Mouse (Mus musculus): ENCODE results near the gene Tarm1. TPM values are rescaled to one million over a fixed set of nuclear protein-coding genes. Genes with fewer than 3 reads are reported as not detected.

The Tarm1 gene
- polyA plus RNA-seq, 1 experiment = not detected

- H3K79me3 ChIP-seq (ENCODE audit: low read depth) = no peaks in the 10 kb centered on the region
- no peak overlapping the region for H3K4me3 ChIP-seq (ENCODE audit: insufficient read depth, poor library complexity, severe bottlenecking)
- no peak for TF ChIP-seq MYOG (IDR thresholded peaks at IDR 0.05; ENCODE audit: control insufficient read depth, extremely low read depth, insufficient read length)
- no peaks in the 10 kb centered on the region for H3K79me2 ChIP-seq (ENCODE audit: control insufficient read depth, insufficient read depth)
- no peaks in the 10 kb centered on the region for H3K27me3 ChIP-seq (ENCODE audit: control insufficient read depth, insufficient read depth, insufficient read length)
- no peaks in the 10 kb centered on the region for H3K36me3 ChIP-seq (ENCODE audit: control insufficient read depth, insufficient read depth)
- no peak overlapping the region for H3ac ChIP-seq (ENCODE audit: control insufficient read depth, insufficient read length, low read depth)
Observed at GRCm38 (mm10) chr7:3457841-3458217, 44.6 kb downstream of the Tarm1 start.

DNA sequence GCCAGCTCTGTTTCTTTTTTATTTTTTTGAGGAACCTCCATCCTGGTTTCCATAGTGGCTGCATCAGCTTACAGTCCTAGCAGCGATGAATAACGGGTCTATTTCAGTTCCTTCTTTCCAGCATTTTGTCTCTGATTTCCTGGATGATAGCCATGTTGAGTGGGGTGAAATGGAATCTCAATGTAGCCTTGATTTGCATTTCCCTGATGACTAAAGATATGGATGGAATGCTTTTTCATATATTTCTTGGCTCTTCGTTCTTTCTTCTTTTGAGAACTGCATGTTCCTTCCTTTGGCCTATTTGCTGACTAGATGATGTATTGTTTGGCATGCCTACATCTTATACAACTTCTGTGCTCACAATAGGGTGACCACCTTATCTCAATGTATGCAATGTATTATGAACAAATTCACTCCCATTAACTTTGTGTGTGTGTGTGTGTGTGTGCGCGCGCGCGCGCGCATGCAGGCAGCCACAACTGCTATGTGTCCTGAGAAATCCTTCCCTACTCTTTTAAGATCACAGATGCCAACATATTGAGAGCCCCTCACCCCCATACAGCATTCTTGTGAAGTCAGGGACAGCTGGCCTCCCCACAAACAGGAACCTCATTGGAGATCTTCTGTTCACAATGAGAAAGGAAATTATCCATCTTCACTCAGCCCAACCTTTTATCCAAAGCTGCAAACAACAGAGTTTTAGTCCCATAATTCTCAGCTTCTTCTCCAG is 45.1 kb downstream of the Tarm1 start:
- no peaks in the 10 kb centered on the region for H3K79me3 ChIP-seq (ENCODE audit: low read depth)
- no peaks in the 10 kb centered on the region for H3K79me2 ChIP-seq (ENCODE audit: control insufficient read depth, insufficient read depth)
- H3K36me3 ChIP-seq (ENCODE audit: control insufficient read depth, insufficient read depth) = no peaks in the 10 kb centered on the region
- no peak for TF ChIP-seq USF1 (IDR thresholded peaks at IDR 0.05; ENCODE audit: low read depth)
- no peak for TF ChIP-seq MYOG (IDR thresholded peaks at IDR 0.05; ENCODE audit: control insufficient read depth, extremely low read depth, insufficient read length)
- TF ChIP-seq FOSL1 (IDR thresholded peaks at IDR 0.05; ENCODE audit: insufficient read depth, low read length, poor library complexity, severe bottlenecking) = no peak
- TF ChIP-seq MYOD1 (IDR thresholded peaks at IDR 0.05; ENCODE audit: control insufficient read depth, insufficient read length, low read depth) = no peak
- no peak for TF ChIP-seq CEBPB (IDR thresholded peaks at IDR 0.05; ENCODE audit: low read depth)
- no peak for TF ChIP-seq CTCF (IDR thresholded peaks at IDR 0.05; ENCODE audit: control insufficient read depth, insufficient read depth, insufficient read length)
- TF ChIP-seq MAX (IDR thresholded peaks at IDR 0.05) = no peak
- H3ac ChIP-seq (ENCODE audit: control insufficient read depth, insufficient read length, low read depth) = no peak overlapping the region
- H3K27me3 ChIP-seq (ENCODE audit: control insufficient read depth, insufficient read depth, insufficient read length) = no peaks in the 10 kb centered on the region
- H3K4me3 ChIP-seq (ENCODE audit: insufficient read depth, poor library complexity, severe bottlenecking) = no peak overlapping the region

GRCm38 (mm10) chr7:3453486-3454183 is 48.8 kb downstream of the Tarm1 start:
- Histone ChIP-seq H3ac (ENCODE audit: control insufficient read depth, insufficient read length, low read depth) (no peak overlapping the region), H3K27me3 (ENCODE audit: control insufficient read depth, insufficient read depth, insufficient read length) (no peaks in the 10 kb centered on the region), H3K79me2 (ENCODE audit: control insufficient read depth, insufficient read depth) (no peaks in the 10 kb centered on the region), H3K36me3 (ENCODE audit: control insufficient read depth, insufficient read depth) (no peaks in the 10 kb centered on the region), H3K4me3 (ENCODE audit: insufficient read depth, poor library complexity, severe bottlenecking) (no peak overlapping the region), H3K79me3 (ENCODE audit: low read depth) (no peaks in the 10 kb centered on the region)
- no peak for TF ChIP-seq CTCF (IDR thresholded peaks at IDR 0.05; ENCODE audit: control insufficient read depth, insufficient read depth, insufficient read length)
- TF ChIP-seq CEBPB (IDR thresholded peaks at IDR 0.05; ENCODE audit: low read depth) = no peak
- TF ChIP-seq MYOG (IDR thresholded peaks at IDR 0.05; ENCODE audit: control insufficient read depth, extremely low read depth, insufficient read length) = no peak
- no peak for TF ChIP-seq MYOD1 (IDR thresholded peaks at IDR 0.05; ENCODE audit: control insufficient read depth, insufficient read length, low read depth)
- no peak for TF ChIP-seq FOSL1 (IDR thresholded peaks at IDR 0.05; ENCODE audit: insufficient read depth, low read length, poor library complexity, severe bottlenecking)
- no peak for TF ChIP-seq USF1 (IDR thresholded peaks at IDR 0.05; ENCODE audit: low read depth)
- no peak for TF ChIP-seq MAX (IDR thresholded peaks at IDR 0.05)

DNA sequence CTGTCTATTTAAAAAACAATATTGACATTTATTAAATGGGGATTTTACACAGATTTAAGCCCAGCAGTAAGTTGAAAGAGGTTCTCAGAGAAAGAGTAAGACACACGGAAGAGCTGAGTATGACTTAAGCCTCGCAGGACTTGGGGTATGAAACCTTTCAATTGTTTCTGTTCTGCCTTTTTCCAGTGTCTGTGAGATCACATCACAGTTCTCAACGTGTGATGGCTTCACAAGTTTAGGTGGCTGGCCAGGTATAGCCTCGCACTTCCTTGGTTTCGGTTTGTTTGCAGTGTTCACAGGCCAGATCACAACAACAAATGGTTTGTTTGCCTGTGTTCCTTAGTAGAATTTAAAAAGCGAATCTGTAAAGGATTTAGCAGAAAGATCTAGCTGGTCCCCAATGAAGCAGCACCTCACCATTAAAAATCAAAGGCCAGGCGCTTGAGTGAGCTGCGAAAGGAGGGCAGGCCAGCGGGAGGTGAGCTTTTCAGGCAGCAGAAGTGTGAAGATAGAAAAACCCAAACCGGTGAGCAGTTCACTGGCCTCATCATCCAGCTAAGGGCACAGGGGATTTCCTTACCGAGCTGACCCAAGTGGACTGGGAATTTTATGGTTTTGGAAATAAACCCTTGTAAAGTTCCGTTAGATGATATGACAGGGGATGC is 49.5 kb downstream of the Tarm1 start:
- Histone ChIP-seq H3ac (ENCODE audit: control insufficient read depth, insufficient read length, low read depth) (no peak overlapping the region), H3K27me3 (ENCODE audit: control insufficient read depth, insufficient read depth, insufficient read length) (no peaks in the 10 kb centered on the region), H3K36me3 (ENCODE audit: control insufficient read depth, insufficient read depth) (no peaks in the 10 kb centered on the region), H3K4me3 (ENCODE audit: insufficient read depth, poor library complexity, severe bottlenecking) (no peak overlapping the region), H3K79me2 (ENCODE audit: control insufficient read depth, insufficient read depth) (no peaks in the 10 kb centered on the region), H3K79me3 (ENCODE audit: low read depth) (no peaks in the 10 kb centered on the region)
- TF ChIP-seq CTCF (IDR thresholded peaks at IDR 0.05; ENCODE audit: control insufficient read depth, insufficient read depth, insufficient read length) (no peak), MAX (IDR thresholded peaks at IDR 0.05) (no peak), MYOG (IDR thresholded peaks at IDR 0.05; ENCODE audit: control insufficient read depth, extremely low read depth, insufficient read length) (no peak)

DNA sequence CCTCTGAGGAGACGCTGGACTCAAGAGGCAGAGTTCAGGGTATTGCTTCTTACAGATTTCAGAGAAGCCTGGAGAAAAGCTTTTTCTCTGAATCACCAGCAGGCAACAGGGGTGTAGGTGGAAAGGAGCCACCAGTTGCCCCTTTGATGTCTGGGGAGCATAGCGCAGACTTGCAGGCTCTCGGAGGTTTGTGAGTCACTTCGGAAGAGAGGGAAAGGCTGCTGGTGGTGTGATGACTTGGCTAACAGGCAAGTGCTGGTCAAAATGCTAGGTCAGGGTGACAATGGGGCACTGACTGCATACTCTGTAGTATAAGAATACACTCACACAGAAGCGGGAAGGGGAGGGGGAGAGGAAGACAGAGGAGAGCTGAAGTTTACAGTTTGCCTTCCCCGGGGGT is 51.3 kb downstream of the Tarm1 start:
- H3K4me3 ChIP-seq (ENCODE audit: insufficient read depth, poor library complexity, severe bottlenecking) = no peak overlapping the region
- H3K27me3 ChIP-seq (ENCODE audit: control insufficient read depth, insufficient read depth, insufficient read length) = no peaks in the 10 kb centered on the region
- H3K36me3 ChIP-seq (ENCODE audit: control insufficient read depth, insufficient read depth) = no peaks in the 10 kb centered on the region
- no peaks in the 10 kb centered on the region for H3K79me2 ChIP-seq (ENCODE audit: control insufficient read depth, insufficient read depth)
- H3K79me3 ChIP-seq (ENCODE audit: low read depth) = no peaks in the 10 kb centered on the region
- TF ChIP-seq FOSL1 (IDR thresholded peaks at IDR 0.05; ENCODE audit: insufficient read depth, low read length, poor library complexity, severe bottlenecking) (no peak), USF1 (IDR thresholded peaks at IDR 0.05; ENCODE audit: low read depth) (no peak), CTCF (IDR thresholded peaks at IDR 0.05; ENCODE audit: control insufficient read depth, insufficient read depth, insufficient read length) (no peak), MYOD1 (IDR thresholded peaks at IDR 0.05; ENCODE audit: control insufficient read depth, insufficient read length, low read depth) (no peak), CEBPB (IDR thresholded peaks at IDR 0.05; ENCODE audit: low read depth) (no peak), MYOG (IDR thresholded peaks at IDR 0.05; ENCODE audit: control insufficient read depth, extremely low read depth, insufficient read length) (no peak), MAX (IDR thresholded peaks at IDR 0.05) (no peak)
- H3ac ChIP-seq (ENCODE audit: control insufficient read depth, insufficient read length, low read depth) = no peak overlapping the region
